Mouse (Mus musculus) effector memory CD4-positive, alpha-beta T cell, adult 7 months (primary cell): ENCODE results near the gene Actn1. TPM values are rescaled to one million over a fixed set of nuclear protein-coding genes. Genes with fewer than 3 reads are reported as not detected.

Experiments used
- polyA plus RNA-seq: library from polyadenylated mRNA; unstranded; fragments of 100-300 nt; shearing (Covaris generic); gene quantifications from one replicate; pipeline ENCODE4 v1.2.1, GENCODE M21; 2017

Gene Actn1
- 15.6 TPM for polyA plus RNA-seq

GRCm38 (mm10) chr12:80260056-80260743 lies at the start of gene Actn1:
TSS of gene Actn1 (minus strand) at chr12:80260371.

Other genes starting within 250 kb of the Actn1 start
- 205 TPM for gene Zfp36l1, start 147.4 kb downstream of the Actn1 start, polyA plus RNA-seq
- 58.9 TPM for gene Dcaf5, start 176.2 kb upstream of the Actn1 start, polyA plus RNA-seq
- 47.0 TPM for gene Exd2, start 202.7 kb upstream of the Actn1 start, polyA plus RNA-seq